9 mouse cellular contexts compared by ENCODE assay signal in the genomic region with DNA sequence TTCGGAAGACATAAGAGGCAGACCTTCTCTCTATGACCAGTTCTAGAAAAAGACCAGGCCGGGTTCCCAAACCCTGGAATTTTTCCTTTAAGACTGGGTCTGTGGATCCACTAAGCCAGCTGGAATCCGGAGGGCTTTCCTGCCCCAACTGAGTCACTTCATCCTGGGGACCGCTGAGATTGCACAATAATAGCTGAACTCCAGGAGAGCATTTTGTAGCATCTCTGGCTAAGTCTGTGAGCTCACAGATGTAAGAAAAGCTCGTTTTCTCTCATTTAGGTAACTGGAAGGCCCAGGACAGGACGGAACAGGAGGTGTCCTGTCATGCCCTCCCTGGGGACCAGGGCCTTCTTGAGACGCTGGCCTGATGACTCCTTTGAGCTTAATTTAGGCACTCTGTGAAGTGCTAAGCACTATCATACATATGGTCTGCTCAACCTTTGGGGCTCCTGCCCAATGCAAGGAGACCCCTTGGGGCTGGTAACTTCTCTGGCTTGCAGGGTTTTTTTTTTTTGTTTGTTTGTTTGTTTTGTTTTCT. TPM values are rescaled to one million over a fixed set of nuclear protein-coding genes. Genes with fewer than 3 reads are reported as not detected.
A peak's percentile ranks its signal among the peaks of the same experiment; 100 is the strongest.
DNase-seq lines count a peak whose midpoint lies in the region; ATAC-seq lines count a peak whose summit lies in the region.
"Had no signal": no experiment of that assay in that cellular context is flagged by ENCODE, and none has a peak within 500 bp of the region (broad histone marks: within the 10 kb centered on the region; RNA-seq: fewer than 3 reads in every experiment).

No protein-coding gene starts in this region.

- DNase-seq in 3T3-L1 (ENCODE audit: low read depth, low spot score) = peak; percentile 65
- DNase-seq in forebrain, embryonic 14.5 days (ENCODE audit: low spot score) = no peak
- DNase-seq in cerebellum, postnatal 4 days (ENCODE audit: low spot score in 2 of 2) = no peak
- no peak for DNase-seq in right cerebral cortex, postnatal 4 days

- H3K4me3 ChIP-seq in erythroblast, embryonic 14.5 days (replicated peaks) = peak overlapping the region; percentile 63
- H3K4me3 ChIP-seq in forebrain, embryonic 14.5 days (ENCODE audit: low read depth, low read length) = no peak overlapping the region
- 0 out of 2 replicates have a peak overlapping the region, but pooled peaks have one; percentile 22 for H3K4me3 ChIP-seq in limb, embryonic 12.5 days (replicated peaks)
- no peak overlapping the region for H3K4me3 ChIP-seq in stomach, embryonic 16.5 days (replicated peaks; ENCODE audit: low read length)

- peak overlapping the region; percentile 55 for H3K4me2 ChIP-seq in forebrain, embryonic 14.5 days (ENCODE audit: low read length)
- H3K4me2 ChIP-seq in limb, embryonic 12.5 days = peak overlapping the region; percentile 58
- peak overlapping the region; percentile 52; the same call in 1 of the 2 replicates for H3K4me2 ChIP-seq in stomach, embryonic 16.5 days (ENCODE audit: low read depth, low read length)

- H3K36me3 ChIP-seq in erythroblast, embryonic 14.5 days (ENCODE audit: control insufficient read depth) = no peaks in the 10 kb centered on the region
- H3K36me3 ChIP-seq in forebrain, embryonic 14.5 days (ENCODE audit: control insufficient read depth, insufficient read depth, low read length) = no peaks in the 10 kb centered on the region
- H3K36me3 ChIP-seq in limb, embryonic 12.5 days = no peaks in the 10 kb centered on the region
- H3K36me3 ChIP-seq in stomach, embryonic 16.5 days (ENCODE audit: control insufficient read depth, insufficient read depth, low read length) = no peaks in the 10 kb centered on the region

- WGBS in forebrain, embryonic 14.5 days = 22% methylated on average over 7 of the region's 7 CpGs
- WGBS in limb, embryonic 12.5 days = 23% methylated on average over 7 of the region's 7 CpGs
- 36% methylated on average over 7 of the region's 7 CpGs for whole genome bisulfite sequencing in stomach, embryonic 16.5 days

- H3K9ac ChIP-seq in forebrain, embryonic 14.5 days (ENCODE audit: low read length) = no peak overlapping the region
- H3K9ac ChIP-seq in limb, embryonic 12.5 days (replicated peaks) = no peak overlapping the region
- no peak overlapping the region for H3K9ac ChIP-seq in stomach, embryonic 16.5 days (ENCODE audit: low read length)

- H3K9me3 ChIP-seq in erythroblast, embryonic 14.5 days (ENCODE audit: control insufficient read depth, low read length) = no peaks in the 10 kb centered on the region
- no peaks in the 10 kb centered on the region for H3K9me3 ChIP-seq in forebrain, embryonic 14.5 days (replicated peaks; ENCODE audit: control insufficient read depth, low read length)
- no peaks in the 10 kb centered on the region for H3K9me3 ChIP-seq in limb, embryonic 12.5 days
- H3K9me3 ChIP-seq in stomach, embryonic 16.5 days (replicated peaks; ENCODE audit: control insufficient read depth, low read length) = no peaks in the 10 kb centered on the region

- no peak for ATAC-seq in erythroblast, adult 5-6 weeks (replicated peaks; ENCODE audit: low FRiP score, poor library complexity, severe bottlenecking)
- ATAC-seq in forebrain, embryonic 14.5 days = no peak
- no peak for ATAC-seq in limb, embryonic 12.5 days (ENCODE audit: insufficient number of reproducible peaks, insufficient read depth, low FRiP score, low TSS enrichment, low read depth)
- no peak for ATAC-seq in stomach, embryonic 16.5 days (ENCODE audit: insufficient read depth, low FRiP score)

- no peaks in the 10 kb centered on the region for H3K27me3 ChIP-seq in erythroblast, embryonic 14.5 days (ENCODE audit: control insufficient read depth)
- H3K27me3 ChIP-seq in forebrain, embryonic 14.5 days (replicated peaks; ENCODE audit: control insufficient read depth, insufficient read depth, low read length) = no peaks in the 10 kb centered on the region
- no peaks in the 10 kb centered on the region for H3K27me3 ChIP-seq in limb, embryonic 12.5 days
- no peaks in the 10 kb centered on the region for H3K27me3 ChIP-seq in stomach, embryonic 16.5 days (ENCODE audit: control insufficient read depth, insufficient read depth, low read length)

- 0 out of 2 replicates have a peak overlapping the region, but pooled peaks have one; percentile 23 for H3K27ac ChIP-seq in forebrain, embryonic 14.5 days (ENCODE audit: low read depth, low read length)
- 0 out of 2 replicates have a peak overlapping the region, but pooled peaks have one; percentile 74 for H3K27ac ChIP-seq in limb, embryonic 12.5 days
- peak overlapping the region; percentile 41; the same call in 1 of the 2 replicates for H3K27ac ChIP-seq in stomach, embryonic 16.5 days (ENCODE audit: low read length)

- peaks cover 83% of the 10 kb centered on the region for H3K4me1 ChIP-seq in erythroblast, embryonic 14.5 days (ENCODE audit: control insufficient read depth)
- peaks cover 43% of the 10 kb centered on the region for H3K4me1 ChIP-seq in forebrain, embryonic 14.5 days (ENCODE audit: control insufficient read depth, insufficient read depth, low read length)
- peaks cover 70% of the 10 kb centered on the region for H3K4me1 ChIP-seq in limb, embryonic 12.5 days (replicated peaks)
- H3K4me1 ChIP-seq in stomach, embryonic 16.5 days (ENCODE audit: control insufficient read depth, insufficient read depth, low read length) = peaks cover 24% of the 10 kb centered on the region

RNA-seq across cellular contexts. Expression of a gene that starts 16.6 kb away (rescaled TPM):
- polyA plus RNA-seq in erythroblast, embryonic 14.5 days (2012) = 0.05 and 0.09 TPM in 2 replicates
- 2.9 and 3.1 TPM in 2 replicates for total RNA-seq in erythroblast, adult 5-6 weeks (2015; ENCODE audit: low replicate concordance)
- total RNA-seq in erythroblast, adult 5-6 weeks (2017; ENCODE audit: low replicate concordance) = 3.3 and 5.5 TPM in 2 replicates
- 16.8 and 19.7 TPM in 2 replicates for polyA plus RNA-seq in forebrain, embryonic 14.5 days (2014; fragmentation: Nextera tagmentation; extraction: Ambion mirVana)
- polyA plus RNA-seq in limb, embryonic 12.5 days (2016; fragmentation: Nextera tagmentation; extraction: Ambion mirVana) = 8.9 and 10.9 TPM in 2 replicates
- 11.3 and 15.4 TPM in 2 replicates for polyA plus RNA-seq in stomach, embryonic 16.5 days (2015; fragmentation: Nextera tagmentation; extraction: Ambion mirVana)

RNA-seq across cellular contexts. Expression of a gene that starts 55.3 kb away (rescaled TPM):
- not detected in 2 replicates for polyA plus RNA-seq in erythroblast, embryonic 14.5 days (2012)
- total RNA-seq in erythroblast, adult 5-6 weeks (2015; ENCODE audit: low replicate concordance) = not detected in 2 replicates
- not detected in 2 replicates for total RNA-seq in erythroblast, adult 5-6 weeks (2017; ENCODE audit: low replicate concordance)
- polyA plus RNA-seq in forebrain, embryonic 14.5 days (2014; fragmentation: Nextera tagmentation; extraction: Ambion mirVana) = 0.51 and 1.6 TPM in 2 replicates
- polyA plus RNA-seq in limb, embryonic 12.5 days (2016; fragmentation: Nextera tagmentation; extraction: Ambion mirVana) = not detected in 2 replicates
- 109 and 128 TPM in 2 replicates for polyA plus RNA-seq in stomach, embryonic 16.5 days (2015; fragmentation: Nextera tagmentation; extraction: Ambion mirVana)
- total RNA-seq: heart, postnatal 14 days had no signal

Comparison
In these comparisons a context has a peak if more than half of its experiments do, and no peak if none do; other contexts are left out.
1. H3K4me3 ChIP-seq: peak in erythroblast, embryonic 14.5 days (single experiment) and limb, embryonic 12.5 days (single experiment); none in forebrain, embryonic 14.5 days (single experiment) and stomach, embryonic 16.5 days (single experiment).
2. H3K27ac ChIP-seq: peak in every context shown above with its lines; median percentile 74 in limb, embryonic 12.5 days; 41 in stomach, embryonic 16.5 days; 23 in forebrain, embryonic 14.5 days.
3. RNA of a gene that starts 55.3 kb away (polyA plus RNA-seq): 109 to 128 TPM in stomach, embryonic 16.5 days; 0.51 to 1.6 TPM in forebrain, embryonic 14.5 days, not detected in erythroblast, embryonic 14.5 days and not detected in limb, embryonic 12.5 days; every median in the first group is over 10 times any median in the second.
4. Peak in every context shown above with its lines, with median percentiles within 50 percentile points of each other: H3K4me2 ChIP-seq.